Mouse (Mus musculus): ENCODE results near the gene Krt8.

GRCm38 (mm10) chr15:101983949-101984601, 20.2 kb downstream of the Krt8 start:
- TF ChIP-seq CTCF (IDR thresholded peaks at IDR 0.05; ENCODE audit: control insufficient read depth, insufficient read depth, insufficient read length) (peak; percentile 40), USF1 (IDR thresholded peaks at IDR 0.05; ENCODE audit: low read depth) (peak; percentile 96), MAX (IDR thresholded peaks at IDR 0.05) (peak; percentile 87), MYOD1 (IDR thresholded peaks at IDR 0.05; ENCODE audit: control insufficient read depth, insufficient read length, low read depth) (no peak), CEBPB (IDR thresholded peaks at IDR 0.05; ENCODE audit: low read depth) (no peak), MYOG (IDR thresholded peaks at IDR 0.05; ENCODE audit: control insufficient read depth, extremely low read depth, insufficient read length) (no peak), FOSL1 (IDR thresholded peaks at IDR 0.05; ENCODE audit: insufficient read depth, low read length, poor library complexity, severe bottlenecking) (no peak)

Data from C2C12 (cell line).